Mouse (Mus musculus) heart, postnatal 14 days (tissue): Measurements from ENCODE around the gene Gm28047. TPM values are rescaled to one million over a fixed set of nuclear protein-coding genes. Genes with fewer than 3 reads are reported as not detected.
"Not testable (repeated sequence)": the region's sequence is repeated elsewhere in the genome, so short reads cannot be mapped to it uniquely, and the experiment has no call there.

Experiments used
- DNase-seq, 2 experiments: peaks; one replicate each; pipeline ENCODE4 v3.0.0; 2021 to 2022
- intact Hi-C: fragments of 180-260 bp; cut with DNase I; formaldehyde crosslinking; loops from one replicate; pipeline ENCODE4 v1.15.1; 2025
- total RNA-seq, 2 experiments: library from RNA; stranded (reverse); gene quantifications; 2 replicates each; pipeline ENCODE4 v1.2.3; 2021

The Gm28047 gene
- total RNA-seq, 2 experiments from 2014 or later: 0.83 TPM; not detected in 1

DNA sequence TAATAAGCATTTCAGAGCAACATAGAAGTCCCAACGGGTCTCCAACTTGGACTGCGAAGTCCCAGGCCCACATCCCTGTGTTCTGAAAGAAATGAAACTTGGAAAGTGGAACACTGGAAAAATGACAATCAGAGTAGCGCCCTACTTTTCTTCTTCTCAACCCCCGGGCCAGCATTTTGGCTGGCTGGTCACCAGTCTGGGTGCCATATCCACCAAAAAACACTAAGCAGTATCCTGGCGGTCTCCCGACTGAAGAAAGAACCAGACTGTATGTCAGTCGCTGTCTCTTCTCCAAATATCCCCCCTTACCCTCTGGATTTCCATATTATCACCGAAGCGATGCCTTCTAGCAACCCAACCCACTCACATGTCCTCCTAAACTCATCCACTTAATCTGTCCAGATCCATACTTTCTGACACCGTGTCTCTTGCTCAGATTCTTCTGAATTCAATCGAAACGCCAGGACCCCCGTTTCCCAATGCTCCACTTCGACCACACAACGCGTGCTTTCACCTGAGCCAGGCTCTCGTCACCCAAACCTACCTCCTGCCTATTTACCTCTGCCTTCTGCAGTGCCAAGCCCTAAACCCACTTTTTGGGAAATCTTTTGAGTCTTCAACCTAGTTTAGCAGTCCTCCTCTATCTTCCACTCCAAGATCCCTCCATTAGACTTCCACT is 437 bp downstream of the Gm28047 start:
- intact Hi-C loops: loop anchor here (2.0 kb wide), 1 partner anchor 46 kb away; no protein-coding TSS in a partner anchor
- peak; percentile 19 to 33 for DNase-seq

DNA sequence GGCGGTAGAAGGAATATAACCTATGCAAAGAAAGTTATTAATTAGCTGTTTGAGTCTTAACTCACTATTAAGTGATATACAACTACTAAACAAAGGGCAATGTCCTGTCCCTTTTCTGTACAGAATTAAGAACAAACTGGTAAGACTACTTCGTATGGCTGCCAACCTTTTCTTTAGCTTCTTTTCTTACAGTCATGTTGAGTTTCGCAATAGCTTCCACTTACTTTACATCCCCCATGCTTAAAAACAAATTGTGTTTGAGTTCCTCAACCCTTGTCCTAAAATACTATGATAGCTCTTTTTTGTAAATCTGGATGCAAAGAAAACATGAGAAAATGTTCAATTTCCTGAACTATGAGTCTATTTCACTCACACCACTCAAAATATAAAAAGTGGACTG is 1.7 kb downstream of the Gm28047 start:
- intact Hi-C loops: no loop called here
- DNase-seq: no peak

DNA sequence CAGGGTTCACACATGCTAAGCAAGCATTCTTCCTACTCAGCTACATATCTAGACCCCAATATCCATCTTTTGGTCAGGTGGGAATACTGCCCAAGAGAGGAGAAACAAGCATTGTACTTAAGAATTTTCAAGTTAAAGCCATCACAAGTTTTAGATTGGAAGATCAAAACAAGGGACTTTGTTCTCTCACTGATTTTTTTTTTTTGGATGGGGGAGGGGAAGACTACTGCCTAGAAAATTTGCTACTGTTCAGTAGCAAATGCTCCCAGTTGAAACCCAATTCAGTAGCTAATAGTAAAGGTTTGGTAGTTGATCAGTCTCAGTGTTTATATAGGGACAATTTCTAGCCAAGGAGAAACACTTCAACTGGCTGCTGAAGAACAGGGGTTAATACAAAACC is 2.3 kb downstream of the Gm28047 start:
- no peak for DNase-seq
- intact Hi-C loops: no loop called here

DNA sequence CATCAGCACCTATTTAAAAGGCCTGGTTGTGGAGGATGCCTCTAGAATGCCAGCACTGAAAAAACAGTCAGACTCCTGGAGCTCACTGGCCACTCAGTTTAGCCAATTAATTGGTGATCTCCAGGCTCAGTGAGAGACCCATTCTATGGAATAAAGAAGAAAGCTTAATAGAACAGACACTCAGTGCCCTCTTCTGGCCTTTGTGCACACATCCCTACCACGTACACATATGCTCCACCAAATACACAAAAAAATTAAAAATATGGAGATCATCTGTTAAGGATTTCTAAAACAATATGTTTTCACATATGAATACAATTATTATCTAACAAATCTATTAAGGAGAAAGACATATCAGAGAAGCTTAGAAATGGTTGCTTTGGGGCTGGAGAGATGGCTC is 4.1 kb downstream of the Gm28047 start:
- intact Hi-C loops: no loop called here

DNA sequence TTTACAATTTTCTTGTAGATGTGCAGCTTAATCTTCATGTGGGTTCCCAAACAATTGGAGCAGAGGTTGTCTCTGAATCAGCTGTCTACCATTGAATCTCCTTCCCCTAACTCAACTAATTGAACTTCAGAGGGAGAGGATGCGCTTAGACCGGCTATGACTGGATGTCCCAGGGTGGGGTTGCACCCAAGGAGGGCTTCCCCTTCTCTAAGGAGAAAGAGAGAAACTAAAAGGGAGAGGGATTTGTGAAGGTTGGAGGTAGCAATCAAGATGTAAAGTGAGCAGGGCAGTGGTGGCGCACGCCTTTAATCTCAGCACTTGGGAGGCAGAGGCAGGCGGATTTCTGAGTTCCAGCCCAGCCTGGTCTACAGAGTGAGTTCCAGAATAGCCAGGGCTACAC is 5.4 kb downstream of the Gm28047 start:
- no peak for DNase-seq
- intact Hi-C loops: no loop called here

More for the DNA sequence above, 4.1 kb downstream of the Gm28047 start:
- no peak for DNase-seq

DNA sequence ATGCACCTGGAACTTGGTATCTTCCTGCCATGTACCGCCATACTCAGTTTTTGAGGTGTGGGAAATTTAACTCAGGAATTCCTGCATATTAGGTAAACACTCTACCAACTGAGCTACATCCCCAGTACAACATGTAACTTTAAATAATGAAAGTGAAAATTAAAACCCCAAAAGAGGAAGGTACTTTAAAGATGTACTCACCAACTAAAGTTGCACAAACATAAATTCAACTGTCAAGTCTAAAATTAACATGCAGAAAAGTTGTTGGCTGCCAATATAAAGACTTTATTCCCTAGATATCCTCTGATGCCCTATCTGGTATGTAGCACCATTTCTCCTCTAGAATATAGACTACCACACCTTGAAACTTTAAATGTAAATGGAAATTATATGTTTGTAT is 7.2 kb downstream of the Gm28047 start:
- no peak for DNase-seq
- intact Hi-C loops: no loop called here

DNA sequence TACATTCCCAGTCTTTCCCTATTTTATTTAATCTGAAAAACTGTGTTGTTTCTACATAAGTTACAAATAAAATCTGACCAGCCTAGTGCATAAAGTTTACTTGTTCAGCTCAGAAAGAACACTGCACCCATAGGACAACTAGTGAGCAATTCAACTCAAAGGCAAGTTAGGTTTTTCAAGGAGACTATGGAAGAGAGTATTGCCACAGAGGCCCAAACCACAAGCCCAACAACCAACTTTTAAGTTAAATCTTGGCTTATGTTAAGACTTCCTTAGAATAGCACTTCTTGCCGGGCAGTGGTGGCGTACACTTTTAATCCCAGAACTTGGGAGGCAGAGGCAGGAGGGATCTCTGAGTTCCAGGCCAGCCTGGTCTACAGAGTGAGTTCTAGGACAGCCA is 8.7 kb downstream of the Gm28047 start:
- DNase-seq: no peak
- intact Hi-C loops: no loop called here

DNA sequence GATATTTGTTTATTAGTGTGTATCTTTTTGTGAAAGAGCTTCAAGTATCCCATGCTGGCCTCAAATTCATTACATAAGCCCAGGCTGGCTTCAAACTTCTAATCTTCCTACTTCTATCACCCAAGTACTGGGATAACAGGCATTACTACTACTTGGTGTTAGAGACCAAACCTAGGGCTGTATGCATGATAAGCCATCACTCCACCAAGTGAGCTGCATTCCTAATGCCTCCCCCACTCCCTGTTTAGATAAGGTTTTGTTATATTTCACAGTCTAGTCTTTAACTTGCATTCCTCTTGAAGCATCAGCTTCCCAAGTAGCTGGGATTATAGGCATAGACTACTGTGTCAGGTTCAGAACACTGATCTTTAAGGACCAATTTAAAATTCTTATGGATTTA is 10.6 kb downstream of the Gm28047 start:
- intact Hi-C loops: loop anchor here (5.0 kb wide), 1 partner anchor 52 kb away; no protein-coding TSS in a partner anchor
- DNase-seq: no peak

DNA sequence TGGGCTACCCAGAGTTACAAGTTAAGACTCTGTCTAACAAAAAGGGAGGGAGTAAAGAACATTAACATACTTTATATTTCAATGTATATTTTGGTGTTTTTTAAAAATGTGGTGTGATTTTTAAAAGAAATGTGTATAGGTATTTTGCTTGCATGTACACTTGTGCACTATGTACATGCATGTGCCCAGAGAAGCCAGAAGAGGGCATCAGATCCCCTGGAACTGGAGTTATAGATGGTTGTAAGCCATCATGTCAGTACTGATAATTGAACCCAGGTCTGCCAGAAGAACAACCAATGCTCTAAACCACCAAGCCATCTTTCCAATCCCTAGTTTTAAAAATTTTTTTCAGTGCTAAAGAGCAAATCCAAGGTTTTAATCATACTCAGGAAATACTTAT is 11.9 kb downstream of the Gm28047 start:
- no peak for DNase-seq
- intact Hi-C loops: loop anchor here (5.0 kb wide), 1 partner anchor 51 kb away; no protein-coding TSS in a partner anchor

DNA sequence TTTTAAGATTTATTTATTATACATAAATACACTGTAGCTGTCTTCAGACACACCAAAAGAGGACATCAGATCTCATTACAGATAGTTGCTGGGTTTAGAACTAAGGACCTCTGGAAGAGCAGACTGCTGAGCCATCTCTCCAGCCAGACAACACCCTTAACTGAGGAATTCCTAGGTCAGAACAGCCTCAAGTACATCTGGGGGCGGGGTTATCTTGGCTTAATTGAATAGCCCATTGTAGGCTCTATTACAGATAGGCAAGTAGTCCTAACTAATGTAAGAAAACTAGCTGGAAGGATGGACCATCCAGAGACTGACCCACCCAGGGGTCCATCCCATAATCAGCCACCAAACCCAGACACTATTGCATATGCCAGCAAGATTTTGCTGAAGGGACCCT is 16.3 kb downstream of the Gm28047 start:
- DNase-seq, intact Hi-C loops: not testable (repeated sequence)

DNA sequence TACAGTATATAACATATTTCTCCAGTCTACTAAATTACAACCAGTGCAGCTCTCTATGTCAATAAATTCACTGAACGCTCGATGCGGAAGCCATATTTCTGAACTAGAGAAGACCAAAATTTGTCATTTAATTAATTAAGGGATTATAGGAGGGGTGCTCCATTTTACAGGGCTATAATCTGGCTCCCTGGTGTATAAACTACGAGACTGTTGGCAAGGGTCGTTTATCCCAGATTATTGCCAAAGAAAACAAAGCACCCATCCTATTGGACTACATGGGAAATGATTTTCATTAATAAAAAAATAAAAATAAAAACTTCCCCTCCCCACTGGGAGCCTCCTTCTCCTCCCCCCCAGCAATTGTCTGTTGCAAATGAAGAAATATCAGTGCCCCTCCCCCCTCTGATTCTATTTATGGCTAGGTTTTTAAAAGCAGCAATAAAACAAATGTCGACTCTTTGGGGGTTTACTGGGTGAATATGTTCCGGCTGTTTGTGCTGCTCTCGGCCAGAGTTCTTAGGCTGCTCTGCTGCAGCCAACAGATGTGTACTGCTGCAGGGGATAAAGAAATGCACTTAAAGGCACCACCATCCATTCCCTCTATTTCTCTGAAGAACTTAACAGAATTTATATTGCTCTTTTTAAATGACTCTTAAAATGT is 30.7 kb downstream of the Gm28047 start:
- intact Hi-C loops: loop anchor here (5.0 kb wide), 1 partner anchor 73 kb away; no protein-coding TSS in a partner anchor
- peak; percentile 10 to 17 for DNase-seq

DNA sequence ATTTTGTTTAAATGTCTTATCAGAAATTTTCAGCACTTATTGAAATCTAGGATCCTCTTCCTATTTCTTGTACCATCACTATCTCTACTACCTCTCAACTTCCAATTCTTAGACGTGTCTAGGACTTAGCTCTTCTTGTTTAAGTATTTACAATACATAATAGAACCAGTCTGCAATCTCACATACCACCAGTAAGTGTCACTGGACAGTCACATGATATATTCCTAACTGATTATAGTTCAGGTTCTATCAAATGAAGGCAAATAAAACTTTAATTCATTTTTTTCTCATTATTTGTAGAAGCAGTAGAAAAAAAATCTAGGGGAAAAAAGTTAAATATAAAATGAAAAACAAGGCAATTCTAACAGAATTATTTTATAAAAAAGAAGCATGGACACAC is 32.2 kb downstream of the Gm28047 start:
- intact Hi-C loops: loop anchor here (5.0 kb wide), 1 partner anchor 75 kb away; no protein-coding TSS in a partner anchor
- DNase-seq: no peak

DNA sequence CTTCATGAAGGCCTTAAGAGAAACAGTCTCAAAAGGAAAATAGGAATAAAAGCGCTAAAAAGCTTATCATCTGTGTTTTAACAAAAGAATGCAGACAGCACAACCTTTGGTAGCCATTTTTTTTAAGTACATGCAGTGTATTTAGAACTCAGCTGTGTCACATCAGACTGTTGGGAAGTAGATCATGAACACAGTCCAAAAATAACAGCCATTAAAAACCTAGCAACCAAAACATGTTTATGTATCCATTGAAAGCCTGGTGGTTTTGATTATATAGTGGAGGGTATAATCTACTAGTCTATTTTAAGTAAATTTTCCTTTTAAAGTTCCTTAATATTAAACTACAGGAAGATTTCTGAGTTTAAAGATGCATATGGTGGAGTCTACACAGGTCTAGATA is 34.3 kb downstream of the Gm28047 start:
- intact Hi-C loops: loop anchor here (5.0 kb wide), 1 partner anchor 77 kb away; no protein-coding TSS in a partner anchor
- no peak for DNase-seq

DNA sequence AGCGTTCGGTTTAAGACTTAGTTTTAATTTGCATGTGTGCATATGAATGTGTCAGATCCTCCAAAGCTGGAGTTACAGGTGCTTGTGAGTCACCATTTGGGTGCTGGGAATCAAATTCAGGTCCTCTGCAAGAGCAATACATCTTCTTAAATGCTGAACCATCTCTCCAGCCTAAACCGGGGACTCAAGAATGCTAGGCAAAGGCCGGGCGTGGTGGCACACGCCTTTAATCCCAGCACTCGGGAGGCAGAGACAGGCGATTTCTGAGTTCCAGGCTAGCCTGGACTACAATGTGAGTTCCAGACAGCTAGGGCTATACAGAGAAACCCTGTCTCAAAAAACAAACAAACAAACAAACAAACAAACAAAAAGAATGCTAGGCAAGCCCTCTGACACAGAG is 35.0 kb downstream of the Gm28047 start:
- intact Hi-C loops: loop anchor here (5.0 kb wide), 1 partner anchor 77 kb away; no protein-coding TSS in a partner anchor

DNA sequence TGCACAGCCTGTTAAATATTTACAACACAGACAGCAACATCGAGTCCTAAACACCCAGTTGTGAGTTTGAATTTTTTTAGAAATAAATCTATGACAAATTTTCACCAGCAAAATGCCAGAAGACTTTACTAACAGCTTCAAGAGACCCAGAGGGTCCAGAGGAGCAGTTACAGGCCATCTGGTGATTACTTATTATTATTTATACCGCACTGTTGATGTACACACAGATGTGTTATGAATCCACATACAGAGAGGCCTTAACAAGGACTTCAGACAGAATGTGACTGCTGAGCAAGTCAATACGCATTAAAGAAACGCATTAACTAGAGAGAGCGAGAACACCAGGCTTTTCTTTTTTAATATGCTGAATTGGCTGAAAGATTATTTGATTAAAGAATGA is 39.4 kb downstream of the Gm28047 start:
- intact Hi-C loops: no loop called here
- no peak for DNase-seq

More for the DNA sequence above, 35.0 kb downstream of the Gm28047 start:
- no peak for DNase-seq

DNA sequence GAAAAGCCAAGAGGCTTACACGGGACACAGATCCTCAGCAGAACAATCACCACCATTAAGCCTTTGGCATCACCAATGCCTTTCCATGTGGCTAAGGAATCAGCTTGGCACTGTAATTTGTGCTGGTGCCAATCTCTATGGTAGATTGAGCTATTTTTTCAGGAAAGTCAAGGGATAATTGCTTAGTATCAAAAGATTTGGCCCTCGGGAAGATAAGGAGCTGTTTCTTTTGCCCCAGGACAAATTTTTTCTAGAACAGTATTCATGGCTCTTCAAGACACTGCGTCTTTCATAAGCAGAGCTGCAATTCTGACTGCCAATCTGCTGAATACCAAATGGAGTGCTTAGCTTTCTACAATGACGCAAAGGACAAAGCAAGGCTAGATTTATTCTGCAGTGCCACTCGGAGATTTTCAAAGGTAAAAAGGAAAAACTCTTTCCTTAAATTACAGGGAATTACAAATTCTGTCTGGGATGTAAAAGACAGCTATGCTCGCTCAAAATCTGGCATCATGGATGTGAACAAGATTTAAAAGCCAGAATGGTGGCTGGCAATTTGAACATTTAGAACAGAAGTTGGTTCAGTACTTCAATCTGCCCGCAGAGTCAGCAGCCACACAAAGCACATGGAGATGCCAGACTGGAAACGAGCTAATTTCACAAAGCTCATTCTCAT is 41.0 kb downstream of the Gm28047 start:
- intact Hi-C loops: no loop called here
- no peak for DNase-seq

DNA sequence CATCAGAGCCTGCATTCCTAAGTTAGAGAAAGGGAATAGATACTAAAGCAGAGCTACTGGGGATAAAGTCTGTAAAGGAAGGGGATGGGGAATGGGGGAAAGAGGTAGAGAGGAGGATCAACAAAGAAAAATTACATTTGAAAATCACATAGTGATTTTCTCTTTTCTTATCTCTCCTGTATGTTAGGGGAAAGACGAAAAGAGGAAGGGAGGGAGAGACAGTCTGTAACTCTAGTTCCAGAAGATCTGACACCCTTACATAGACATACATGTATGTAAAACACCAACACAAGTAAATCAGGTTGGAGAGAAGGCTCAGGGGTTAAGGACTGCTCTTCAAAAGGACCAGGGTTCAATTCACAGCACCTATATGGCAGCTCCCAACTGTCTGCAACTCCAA is 43.7 kb downstream of the Gm28047 start:
- DNase-seq: no peak
- intact Hi-C loops: no loop called here

DNA sequence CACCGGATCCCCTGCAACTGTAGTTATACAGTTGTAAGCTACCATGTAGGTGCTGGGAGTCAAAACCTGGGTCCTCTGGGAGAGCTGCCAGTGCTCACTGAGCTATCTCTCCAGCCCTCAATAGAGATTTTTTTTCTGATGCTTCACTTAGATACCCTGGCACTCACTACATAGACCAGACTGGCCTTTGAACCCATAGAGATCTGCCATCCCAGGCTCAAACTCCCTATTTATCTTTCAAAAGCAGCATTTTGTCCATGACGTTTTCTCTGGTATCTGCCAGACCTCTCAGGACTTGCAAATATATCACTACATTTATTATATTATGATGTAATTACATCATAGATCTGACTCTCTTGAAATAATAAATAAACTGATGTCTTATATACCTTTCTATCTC is 46.5 kb downstream of the Gm28047 start:
- no peak for DNase-seq
- intact Hi-C loops: no loop called here

DNA sequence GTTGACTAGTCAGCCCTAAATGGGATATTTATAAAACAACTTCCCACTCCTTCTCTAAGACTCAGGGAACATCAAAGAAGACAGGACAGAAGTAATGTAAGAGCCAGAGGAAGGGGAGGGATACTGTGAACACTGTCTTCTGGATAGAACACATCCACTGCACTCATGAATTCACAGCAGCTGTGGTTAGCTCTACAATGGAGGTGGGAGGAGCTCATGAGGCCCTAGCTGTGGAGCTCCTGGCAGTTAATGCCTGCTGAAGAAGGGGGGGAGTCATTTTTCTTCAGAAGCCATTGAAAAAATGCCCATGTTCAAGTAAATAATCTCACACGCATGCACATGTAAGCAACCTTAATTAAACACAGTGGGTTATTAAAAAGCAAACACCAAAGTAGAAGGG is 47.9 kb downstream of the Gm28047 start:
- DNase-seq: no peak
- intact Hi-C loops: no loop called here

DNA sequence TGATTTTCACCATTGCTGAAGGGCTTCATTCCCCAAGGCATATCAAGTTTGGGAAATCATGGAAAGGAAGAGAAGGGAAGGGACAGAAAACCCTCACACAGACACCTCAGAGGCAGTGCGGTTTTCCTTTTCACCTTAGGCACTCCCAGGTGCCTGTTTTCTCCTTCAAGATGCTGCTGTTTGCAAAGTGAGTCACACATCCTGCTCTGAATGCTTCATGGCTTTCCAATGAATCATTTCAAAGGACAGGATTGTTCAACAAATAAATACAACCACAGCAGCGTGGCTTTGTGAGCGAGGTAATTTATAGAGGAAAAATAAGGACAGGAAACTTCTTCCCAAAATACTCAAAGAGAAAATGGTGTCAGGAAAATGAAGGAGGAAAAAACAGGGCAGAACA is 52.8 kb downstream of the Gm28047 start:
- intact Hi-C loops: no loop called here
- DNase-seq: no peak

DNA sequence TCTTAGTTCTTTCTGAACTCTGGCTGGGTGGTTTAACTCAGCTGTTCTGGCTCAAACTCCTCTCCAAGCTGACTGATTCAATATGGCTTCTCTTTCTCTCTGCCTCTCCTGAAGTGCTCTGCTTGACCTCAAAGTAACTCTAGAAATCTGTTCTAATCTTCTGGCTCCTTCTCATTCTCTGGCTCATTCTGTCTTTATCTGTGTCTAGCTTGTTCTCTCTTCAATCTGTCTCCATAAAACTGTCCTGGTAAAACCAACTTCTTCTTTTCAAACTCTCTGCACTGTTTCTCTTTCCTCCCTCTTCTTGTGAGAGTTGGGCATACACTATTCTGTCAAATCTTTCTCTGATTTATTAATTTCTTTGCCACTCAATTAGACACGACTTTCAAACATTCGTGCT is 57.0 kb downstream of the Gm28047 start:
- DNase-seq: no peak
- intact Hi-C loops: no loop called here
